Mouse (Mus musculus): ENCODE measurements around the gene Cox19. TPM values are rescaled to one million over a fixed set of nuclear protein-coding genes. Genes with fewer than 3 reads are reported as not detected.

Gene Cox19
- polyA plus RNA-seq, 1 experiment from 2014 or later: 147 TPM

- Histone ChIP-seq H3K4me3 (no peak overlapping the region), H3K27me3 (ENCODE audit: insufficient read depth, poor library complexity, severe bottlenecking) (no peaks in the 10 kb centered on the region), H3K27ac (no peak overlapping the region), H3K9me3 (0 out of 2 replicates have a peak, but pooled peaks cover 2% of the 10 kb centered on the region), H3K36me3 (no peaks in the 10 kb centered on the region), H3K4me1 (replicated peaks) (peaks cover 15% of the 10 kb centered on the region)
- DNase-seq (ENCODE audit: low spot score): no peak
- whole genome bisulfite sequencing: 85% methylated on average over 12 of the region's 12 CpGs
Observed at GRCm38 (mm10) chr5:139290467-139291259, 60.6 kb downstream of the Cox19 start.

GRCm38 (mm10) chr5:139288591-139288990, 62.6 kb downstream of the Cox19 start:
- H3K27ac ChIP-seq: no peak overlapping the region
- DNase-seq (ENCODE audit: low spot score): no peak
- WGBS: 82% methylated on average over 4 of the region's 4 CpGs
- no peaks in the 10 kb centered on the region for H3K27me3 ChIP-seq (ENCODE audit: insufficient read depth, poor library complexity, severe bottlenecking)
- no peak overlapping the region for H3K4me3 ChIP-seq
- 0 out of 2 replicates have a peak, but pooled peaks cover 4% of the 10 kb centered on the region for H3K9me3 ChIP-seq
- H3K36me3 ChIP-seq: no peaks in the 10 kb centered on the region
- H3K4me1 ChIP-seq (replicated peaks): peaks cover 26% of the 10 kb centered on the region

- 91% methylated on average over 4 of the region's 4 CpGs for WGBS
- H3K36me3 ChIP-seq: no peaks in the 10 kb centered on the region
- peaks cover 26% of the 10 kb centered on the region for H3K4me1 ChIP-seq (replicated peaks)
- 0 out of 2 replicates have a peak, but pooled peaks cover 4% of the 10 kb centered on the region for H3K9me3 ChIP-seq
- H3K4me3 ChIP-seq: no peak overlapping the region
- H3K27me3 ChIP-seq (ENCODE audit: insufficient read depth, poor library complexity, severe bottlenecking): no peaks in the 10 kb centered on the region
- DNase-seq (ENCODE audit: low spot score): no peak
- no peak overlapping the region for H3K27ac ChIP-seq
Observed at GRCm38 (mm10) chr5:139287787-139288186, 63.4 kb downstream of the Cox19 start.

GRCm38 (mm10) chr5:139287099-139287498, 64.1 kb downstream of the Cox19 start:
- Histone ChIP-seq H3K27me3 (ENCODE audit: insufficient read depth, poor library complexity, severe bottlenecking) (no peaks in the 10 kb centered on the region), H3K4me1 (replicated peaks) (peaks cover 28% of the 10 kb centered on the region), H3K36me3 (no peaks in the 10 kb centered on the region), H3K27ac (no peak overlapping the region), H3K4me3 (no peak overlapping the region), H3K9me3 (0 out of 2 replicates have a peak, but pooled peaks cover 4% of the 10 kb centered on the region)
- 89% methylated on average over 5 of the region's 5 CpGs for WGBS
- no peak for DNase-seq (ENCODE audit: low spot score)

MicroRNA genes within 50 kb of the gene (microRNA counts, 519-probe panel; counts per million panel counts)
- 1,255 counts per million, percentile 77 among the panel's probes with 10 or more counts for microRNA mmu-miR-339-3p
- microRNA mmu-miR-339-5p: 1,255 counts per million, percentile 77 among the panel's probes with 10 or more counts

Other genes with a start within 250 kb of the Cox19 start
- gene Prkar1b, start 201.4 kb downstream of the Cox19 start, polyA plus RNA-seq (2016; fragmentation: Nextera tagmentation; extraction: Ambion mirVana): 11.7 and 28.8 TPM in 2 replicates
- 8.7 and 10.3 TPM in 2 replicates for gene Dnaaf5, start 201.2 kb downstream of the Cox19 start, polyA plus RNA-seq (2016; fragmentation: Nextera tagmentation; extraction: Ambion mirVana)
- gene Sun1, start 150.8 kb downstream of the Cox19 start, polyA plus RNA-seq (2016; fragmentation: Nextera tagmentation; extraction: Ambion mirVana): 44.1 and 50.2 TPM in 2 replicates
- 171 and 185 TPM in 2 replicates for gene Get4, start 99.1 kb downstream of the Cox19 start, polyA plus RNA-seq (2016; fragmentation: Nextera tagmentation; extraction: Ambion mirVana)
- 0.65 and 1.5 TPM in 2 replicates for gene Adap1, start 25.8 kb downstream of the Cox19 start, polyA plus RNA-seq (2016; fragmentation: Nextera tagmentation; extraction: Ambion mirVana)
- gene Cyp2w1, start 1.2 kb upstream of the Cox19 start, polyA plus RNA-seq (2016; fragmentation: Nextera tagmentation; extraction: Ambion mirVana): not detected in 2 replicates
- gene Gpr146, start 26.3 kb upstream of the Cox19 start, polyA plus RNA-seq (2016; fragmentation: Nextera tagmentation; extraction: Ambion mirVana): 2.0 and 2.8 TPM in 2 replicates
- gene C130050O18Rik, start 53.9 kb upstream of the Cox19 start, polyA plus RNA-seq (2016; fragmentation: Nextera tagmentation; extraction: Ambion mirVana): 0.43 TPM in 1 of 2 replicates, not detected in the other
- 0.40 and 0.76 TPM in 2 replicates for gene Gper1, start 71.7 kb upstream of the Cox19 start, polyA plus RNA-seq (2016; fragmentation: Nextera tagmentation; extraction: Ambion mirVana)
- 49.1 and 56.3 TPM in 2 replicates for gene 3110082I17Rik, start 109.1 kb upstream of the Cox19 start, polyA plus RNA-seq (2016; fragmentation: Nextera tagmentation; extraction: Ambion mirVana)
- gene Zfand2a, start 133.1 kb upstream of the Cox19 start, polyA plus RNA-seq (2016; fragmentation: Nextera tagmentation; extraction: Ambion mirVana): 9.7 and 13.2 TPM in 2 replicates
- 14.0 and 61.1 TPM in 2 replicates for gene Uncx, start 192.1 kb upstream of the Cox19 start, polyA plus RNA-seq (2016; fragmentation: Nextera tagmentation; extraction: Ambion mirVana)

All from hindbrain, embryonic 10.5 days (tissue).